Mouse (Mus musculus): ENCODE measurements at regions not wholly inside any gene's neighbourhood (a gene's known extent, or its start where the extent isn't known, plus 50 kb on each side); places are given as distances from the start of the nearest gene placed in this dataset.

DNA sequence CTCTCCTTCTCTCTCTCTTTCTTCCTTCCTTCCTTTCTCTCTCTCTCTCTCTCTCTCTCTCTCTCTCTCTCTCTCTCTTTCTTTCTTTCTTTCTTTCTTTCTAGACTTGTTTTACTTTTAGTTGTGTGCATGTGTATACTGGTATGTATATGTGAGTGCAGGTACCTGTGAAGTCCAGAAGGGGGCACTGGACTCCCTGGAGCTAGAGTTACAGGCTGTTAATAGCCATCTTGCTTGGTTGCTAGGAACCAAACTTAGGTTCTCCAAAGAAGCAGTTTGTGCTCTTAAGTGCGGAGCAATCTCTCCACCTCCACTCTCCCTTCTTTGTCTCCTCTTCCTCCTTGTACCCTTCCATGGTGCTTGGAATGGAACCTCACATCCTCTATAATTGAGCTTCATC lies 77.2 kb downstream of the Gm10604 start:
- Histone ChIP-seq H3K4me3 (no peak overlapping the region), H3K9ac (replicated peaks) (no peak overlapping the region), H3K4me1 (0 out of 2 replicates have a peak, but pooled peaks cover 3% of the 10 kb centered on the region), H3K27me3 (no peaks in the 10 kb centered on the region), H3K9me3 (no peaks in the 10 kb centered on the region), H3K27ac (replicated peaks) (no peak overlapping the region), H3K36me3 (no peaks in the 10 kb centered on the region), H3K4me2 (replicated peaks) (no peak overlapping the region)
- 94% methylated on average over 1 of the region's 1 CpGs for WGBS
- ATAC-seq (replicated peaks), result no peak

- WGBS, result 89% methylated on average over 5 of the region's 5 CpGs
Observed at GRCm38 (mm10) chr4:11903401-11903800, 77.7 kb downstream of the Gm10604 start.

DNA sequence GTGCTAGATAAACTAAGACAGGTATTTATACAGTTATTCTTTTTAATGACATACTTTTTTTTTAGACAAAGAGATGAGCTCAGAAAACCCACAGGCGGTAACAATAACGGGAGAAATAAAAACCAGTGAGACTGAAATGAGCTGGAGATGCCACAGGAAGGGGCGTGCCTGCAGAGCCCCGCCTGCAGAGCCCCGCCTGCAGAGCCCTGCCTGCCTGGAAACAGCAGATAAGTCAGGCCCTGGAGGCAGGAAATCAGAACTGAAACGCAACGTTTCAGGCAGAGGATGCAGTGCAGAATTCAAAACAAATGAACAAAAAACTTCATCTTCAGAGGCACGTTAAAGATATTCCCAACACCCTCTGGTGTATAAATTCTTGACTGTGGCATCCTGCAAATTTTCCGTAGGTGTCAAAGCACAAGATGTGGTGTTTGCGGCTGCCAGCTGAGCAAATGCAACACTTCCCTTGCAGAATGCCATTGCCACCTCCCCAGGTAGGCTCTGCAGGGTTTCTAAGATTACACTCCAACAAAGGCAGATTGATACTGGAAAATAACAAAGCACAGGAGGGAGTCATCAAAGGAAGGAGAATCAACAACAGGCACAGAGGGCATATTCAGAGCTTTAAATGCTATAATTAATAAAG lies 81.0 kb downstream of the Gm10604 start:
- no peaks in the 10 kb centered on the region for H3K9me3 ChIP-seq
- 0 out of 2 replicates have a peak, but pooled peaks cover 3% of the 10 kb centered on the region for H3K4me1 ChIP-seq
- peak overlapping the region; percentile 17; the same call in 1 of the 2 replicates for H3K4me2 ChIP-seq (replicated peaks)
- no peak overlapping the region; the same call in 1 of the 2 replicates for H3K9ac ChIP-seq (replicated peaks)
- 0 out of 2 replicates have a peak overlapping the region, but pooled peaks have one; percentile 27 for H3K27ac ChIP-seq (replicated peaks)
- no peaks in the 10 kb centered on the region for H3K27me3 ChIP-seq
- H3K36me3 ChIP-seq, result no peaks in the 10 kb centered on the region
- peak; percentile 67; the same call in 1 of the 2 replicates for ATAC-seq (replicated peaks)
- H3K4me3 ChIP-seq, result no peak overlapping the region
- 15% methylated on average over 10 of the region's 10 CpGs for WGBS

More at GRCm38 (mm10) chr4:11903401-11903800, 77.7 kb downstream of the Gm10604 start:
- Histone ChIP-seq H3K4me2 (replicated peaks) (no peak overlapping the region), H3K4me3 (no peak overlapping the region), H3K36me3 (no peaks in the 10 kb centered on the region), H3K9me3 (no peaks in the 10 kb centered on the region), H3K27ac (replicated peaks) (no peak overlapping the region), H3K27me3 (no peaks in the 10 kb centered on the region), H3K9ac (replicated peaks) (no peak overlapping the region), H3K4me1 (0 out of 2 replicates have a peak, but pooled peaks cover 3% of the 10 kb centered on the region)
- ATAC-seq (replicated peaks), result no peak

GRCm38 (mm10) chr4:11897231-11897630 lies 83.8 kb downstream of the Gm10604 start:
- Histone ChIP-seq H3K4me1 (0 out of 2 replicates have a peak, but pooled peaks cover 3% of the 10 kb centered on the region), H3K4me3 (no peak overlapping the region), H3K36me3 (no peaks in the 10 kb centered on the region), H3K27me3 (no peaks in the 10 kb centered on the region), H3K27ac (replicated peaks) (no peak overlapping the region), H3K9ac (replicated peaks) (no peak overlapping the region), H3K9me3 (no peaks in the 10 kb centered on the region), H3K4me2 (replicated peaks) (no peak overlapping the region)
- ATAC-seq (replicated peaks), result no peak

DNA sequence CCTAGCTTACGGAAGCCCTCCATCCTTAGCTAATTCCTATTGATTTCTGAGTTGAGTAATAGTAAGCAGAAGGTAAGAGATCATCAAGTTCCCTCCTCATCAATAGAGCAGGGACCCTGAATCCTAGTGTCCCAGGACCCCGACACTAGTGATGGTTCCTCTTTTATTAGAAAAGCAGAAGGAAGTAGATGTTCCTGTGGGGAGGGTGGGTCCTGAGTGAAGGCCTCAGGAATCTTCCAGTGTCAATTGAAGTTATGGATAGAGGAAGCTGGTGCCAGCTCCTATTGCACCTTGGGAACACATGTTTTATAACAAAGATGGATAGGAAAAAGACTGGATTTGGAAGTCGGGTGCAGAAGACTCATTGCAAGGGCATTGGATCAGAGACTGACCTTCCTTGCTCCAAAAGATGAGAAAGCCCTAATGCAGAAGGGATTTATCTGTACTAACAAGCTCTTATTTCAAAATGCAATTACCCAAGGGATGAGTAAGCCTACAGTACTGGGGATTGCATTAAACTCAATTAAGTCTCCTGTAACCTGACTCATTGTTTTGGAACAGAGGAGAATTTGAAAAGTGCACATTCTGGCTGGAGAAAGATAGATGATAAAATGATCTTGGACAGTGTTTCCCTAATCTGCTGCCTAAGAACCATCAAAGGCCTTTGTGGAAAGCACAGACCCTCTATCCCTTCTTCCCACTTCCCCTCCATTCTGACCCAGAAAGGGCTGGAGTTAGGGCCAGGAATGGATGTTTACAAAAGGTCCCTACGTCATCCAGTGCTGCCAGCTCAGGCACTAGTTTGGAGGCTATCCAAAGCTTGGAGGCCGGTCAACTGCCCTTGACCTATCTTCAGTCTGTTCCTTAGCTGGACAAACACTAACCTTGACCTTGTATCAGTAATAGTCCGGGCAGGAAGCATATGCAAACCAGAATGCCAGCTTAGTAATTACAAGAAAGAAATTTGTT lies 84.9 kb downstream of the Gm10604 start:
- H3K4me2 ChIP-seq (replicated peaks), result no peak overlapping the region
- 86% methylated on average over 6 of the region's 6 CpGs for WGBS
- no peak for ATAC-seq (replicated peaks)

DNA sequence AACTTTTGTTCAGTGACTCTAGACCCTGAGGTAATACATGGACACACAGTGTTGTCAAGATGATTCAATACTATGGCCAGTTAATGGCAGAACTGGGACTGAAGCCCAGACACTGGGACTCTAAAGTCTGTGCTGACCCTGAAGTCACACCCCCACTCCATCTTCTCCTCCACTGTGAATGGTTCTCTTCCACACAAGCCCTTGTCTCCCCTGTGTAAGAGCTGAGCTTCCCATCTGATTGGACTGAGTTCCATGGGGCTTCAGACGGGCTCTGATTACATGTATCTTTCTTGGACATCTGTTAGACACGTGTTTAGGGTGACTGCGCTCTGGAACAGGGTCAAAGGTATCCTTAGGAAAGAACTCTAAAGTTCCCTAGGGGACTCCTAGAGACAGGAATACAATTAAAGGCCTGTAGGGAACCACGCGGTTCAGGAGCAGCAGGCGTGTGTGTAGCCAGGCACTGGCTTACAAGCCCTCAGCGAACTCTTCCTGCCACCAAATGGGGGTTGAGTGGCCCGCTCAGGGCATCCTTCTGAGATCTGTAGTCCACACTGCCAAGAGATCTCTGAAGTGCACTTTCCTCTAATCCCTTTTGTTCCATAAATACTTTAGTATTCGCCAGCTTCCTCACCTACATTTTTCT lies 87.4 kb downstream of the Gm10604 start:
- Histone ChIP-seq H3K36me3 (no peaks in the 10 kb centered on the region), H3K9me3 (no peaks in the 10 kb centered on the region), H3K27me3 (no peaks in the 10 kb centered on the region), H3K4me1 (peaks cover 9% of the 10 kb centered on the region), H3K4me3 (no peak overlapping the region), H3K9ac (replicated peaks) (no peak overlapping the region), H3K27ac (replicated peaks) (no peak overlapping the region), H3K4me2 (replicated peaks) (no peak overlapping the region)
- WGBS, result 63% methylated on average over 9 of the region's 9 CpGs
- ATAC-seq (replicated peaks), result no peak

More for the DNA sequence above, 84.9 kb downstream of the Gm10604 start:
- no peaks in the 10 kb centered on the region for H3K27me3 ChIP-seq
- H3K4me3 ChIP-seq, result no peak overlapping the region
- no peaks in the 10 kb centered on the region for H3K36me3 ChIP-seq
- no peak overlapping the region for H3K9ac ChIP-seq (replicated peaks)
- H3K27ac ChIP-seq (replicated peaks), result no peak overlapping the region
- no peaks in the 10 kb centered on the region for H3K9me3 ChIP-seq
- 0 out of 2 replicates have a peak, but pooled peaks cover 3% of the 10 kb centered on the region for H3K4me1 ChIP-seq

DNA sequence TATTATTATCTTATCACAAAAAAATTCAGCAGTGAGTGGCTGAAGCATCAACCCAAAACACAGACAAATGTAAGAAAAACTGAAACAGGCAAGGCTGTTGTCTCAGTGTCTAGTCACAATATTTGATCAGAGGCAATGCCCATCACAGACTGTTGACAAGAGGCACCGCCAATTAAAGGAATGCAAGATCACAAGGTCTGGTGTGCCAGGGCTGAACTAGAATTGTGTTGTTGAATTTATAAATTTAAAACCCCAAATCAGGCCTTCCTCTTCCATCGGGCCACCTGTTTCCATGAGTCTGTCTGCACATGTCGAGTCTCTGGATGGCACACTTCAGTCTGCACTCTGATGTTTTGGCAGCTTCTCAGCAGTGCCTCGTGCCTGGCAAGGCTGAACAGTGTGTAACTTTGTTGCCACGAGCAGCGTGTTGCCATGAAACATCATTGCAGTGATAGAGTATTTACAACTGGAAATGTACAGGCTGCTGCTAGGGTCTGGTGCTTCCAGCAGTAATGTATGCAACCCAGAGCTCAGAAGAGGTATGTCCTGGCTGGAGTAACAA lies 91.9 kb downstream of the Gm10604 start:
- no peaks in the 10 kb centered on the region for H3K36me3 ChIP-seq
- no peaks in the 10 kb centered on the region for H3K9me3 ChIP-seq
- 45% methylated on average over 6 of the region's 6 CpGs for WGBS
- H3K9ac ChIP-seq (replicated peaks), result no peak overlapping the region
- H3K4me1 ChIP-seq, result peaks cover 18% of the 10 kb centered on the region
- peak; percentile 82 for ATAC-seq (replicated peaks)
- no peaks in the 10 kb centered on the region for H3K27me3 ChIP-seq
- no peak overlapping the region for H3K27ac ChIP-seq (replicated peaks)
- H3K4me3 ChIP-seq, result no peak overlapping the region
- H3K4me2 ChIP-seq (replicated peaks), result no peak overlapping the region

DNA sequence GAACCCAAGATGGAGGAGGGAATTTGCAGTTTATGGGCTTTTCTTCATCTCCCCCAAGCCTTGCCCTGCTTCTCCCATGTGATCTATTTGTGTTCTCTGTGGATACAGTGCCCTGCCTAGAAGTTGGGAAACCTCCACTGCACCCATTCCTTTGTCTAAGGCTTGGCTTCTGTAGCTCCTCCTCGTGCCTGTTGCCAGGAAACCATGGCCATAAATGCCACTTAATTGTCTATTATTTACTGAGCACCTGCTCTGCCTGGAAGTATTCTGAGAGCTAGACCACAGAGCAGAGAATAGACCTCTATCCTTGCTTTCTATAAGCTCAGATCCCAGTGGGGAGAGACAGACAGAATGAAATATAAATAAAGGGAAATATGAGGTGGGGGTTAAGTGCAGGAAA lies 93.7 kb downstream of the Gm10604 start:
- 0% methylated on average over 1 of the region's 1 CpGs for WGBS
- Histone ChIP-seq H3K27me3 (no peaks in the 10 kb centered on the region), H3K4me3 (no peak overlapping the region), H3K4me1 (peaks cover 18% of the 10 kb centered on the region), H3K36me3 (no peaks in the 10 kb centered on the region), H3K27ac (replicated peaks) (no peak overlapping the region), H3K4me2 (replicated peaks) (no peak overlapping the region), H3K9ac (replicated peaks) (no peak overlapping the region), H3K9me3 (no peaks in the 10 kb centered on the region)
- peak; percentile 46; the same call in 1 of the 2 replicates for ATAC-seq (replicated peaks)

DNA sequence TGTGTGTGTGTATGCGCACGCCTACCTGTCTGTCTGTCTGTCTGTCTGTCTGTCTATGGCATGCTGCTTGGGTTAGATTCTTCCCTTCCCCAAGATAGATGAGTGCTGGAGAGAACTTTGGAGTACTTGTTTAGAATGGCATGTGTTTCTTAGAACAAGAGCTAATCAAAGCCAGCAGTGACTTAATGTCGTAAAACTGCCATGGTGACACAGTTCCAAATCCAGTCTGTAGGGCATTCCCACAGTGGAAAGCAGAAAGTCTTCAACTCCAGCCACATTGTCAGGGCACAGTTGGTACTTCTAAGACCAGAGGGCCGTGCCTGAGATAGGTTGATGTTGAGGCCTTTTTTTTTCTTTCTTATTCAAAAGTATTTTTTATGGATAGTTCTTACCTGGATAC lies 95.6 kb downstream of the Gm10604 start:
- H3K27ac ChIP-seq (replicated peaks), result no peak overlapping the region
- H3K4me1 ChIP-seq, result peaks cover 18% of the 10 kb centered on the region
- H3K4me2 ChIP-seq (replicated peaks), result no peak overlapping the region
- 91% methylated on average over 4 of the region's 4 CpGs for WGBS
- H3K9me3 ChIP-seq, result no peaks in the 10 kb centered on the region
- no peaks in the 10 kb centered on the region for H3K27me3 ChIP-seq
- H3K9ac ChIP-seq (replicated peaks), result no peak overlapping the region
- no peak overlapping the region for H3K4me3 ChIP-seq
- no peak for ATAC-seq (replicated peaks)
- no peaks in the 10 kb centered on the region for H3K36me3 ChIP-seq

DNA sequence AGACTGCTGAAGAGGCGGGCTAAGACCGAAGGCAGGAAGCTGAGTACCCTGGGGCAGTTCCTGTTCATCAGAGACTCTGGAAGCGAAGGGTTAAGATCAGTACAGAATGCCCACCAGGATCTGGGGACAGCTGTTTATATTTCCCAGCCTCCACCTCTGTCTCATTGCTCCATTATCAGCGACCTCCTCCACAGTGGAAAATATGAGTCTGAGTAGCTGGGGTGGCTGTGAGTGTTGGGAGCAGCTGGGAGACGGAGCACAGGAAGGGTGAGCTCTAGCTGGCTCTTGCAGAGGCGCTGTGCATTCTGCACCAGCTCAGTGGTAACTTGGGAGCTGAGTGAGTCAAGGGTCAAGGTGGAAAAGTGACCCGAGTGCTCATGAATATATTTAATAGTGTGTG lies 96.2 kb downstream of the Gm10604 start:
- no peaks in the 10 kb centered on the region for H3K27me3 ChIP-seq
- H3K4me2 ChIP-seq (replicated peaks), result no peak overlapping the region
- ATAC-seq (replicated peaks), result no peak
- WGBS, result 67% methylated on average over 7 of the region's 7 CpGs
- H3K4me1 ChIP-seq, result peaks cover 18% of the 10 kb centered on the region
- no peak overlapping the region for H3K27ac ChIP-seq (replicated peaks)
- H3K36me3 ChIP-seq, result no peaks in the 10 kb centered on the region
- no peak overlapping the region for H3K9ac ChIP-seq (replicated peaks)
- no peak overlapping the region for H3K4me3 ChIP-seq
- H3K9me3 ChIP-seq, result no peaks in the 10 kb centered on the region

GRCm38 (mm10) chr4:11883295-11883694 lies 97.8 kb downstream of the Gm10604 start:
- no peak for ATAC-seq (replicated peaks)
- no peaks in the 10 kb centered on the region for H3K27me3 ChIP-seq
- WGBS, result 63% methylated on average over 5 of the region's 5 CpGs

More at GRCm38 (mm10) chr4:11883295-11883694, 97.8 kb downstream of the Gm10604 start:
- Histone ChIP-seq H3K27ac (replicated peaks) (no peak overlapping the region), H3K4me1 (peaks cover 7% of the 10 kb centered on the region), H3K36me3 (no peaks in the 10 kb centered on the region), H3K4me2 (replicated peaks) (no peak overlapping the region), H3K4me3 (no peak overlapping the region), H3K9me3 (no peaks in the 10 kb centered on the region), H3K9ac (replicated peaks) (no peak overlapping the region)

Measured in forebrain, embryonic 15.5 days (tissue).